Mouse (Mus musculus): ENCODE measurements around the gene Samd4b.

The Samd4b gene

DNA sequence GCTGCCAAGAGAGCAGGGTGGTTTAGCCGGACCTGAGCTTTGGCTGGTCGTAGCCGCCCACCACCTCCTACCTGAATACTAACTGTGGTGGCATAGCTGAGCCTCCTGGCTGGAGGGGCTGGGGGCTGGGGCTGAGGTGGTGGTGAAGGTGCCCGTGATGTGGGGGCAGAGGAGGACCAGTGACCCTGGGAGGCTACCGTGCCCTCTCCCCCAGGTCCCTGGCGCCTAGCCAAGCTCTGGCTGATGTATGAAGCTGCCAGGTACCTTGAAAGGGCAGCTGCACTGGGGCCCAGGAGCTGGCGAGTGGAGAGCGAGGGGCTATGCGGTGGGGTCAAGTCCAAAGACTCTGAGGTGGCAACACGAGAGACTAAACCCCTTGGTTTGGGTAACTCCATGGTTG is 238.1 kb downstream of the Samd4b start:
- DNase-seq (ENCODE audit: low spot score in 2 of 2): no peak

DNA sequence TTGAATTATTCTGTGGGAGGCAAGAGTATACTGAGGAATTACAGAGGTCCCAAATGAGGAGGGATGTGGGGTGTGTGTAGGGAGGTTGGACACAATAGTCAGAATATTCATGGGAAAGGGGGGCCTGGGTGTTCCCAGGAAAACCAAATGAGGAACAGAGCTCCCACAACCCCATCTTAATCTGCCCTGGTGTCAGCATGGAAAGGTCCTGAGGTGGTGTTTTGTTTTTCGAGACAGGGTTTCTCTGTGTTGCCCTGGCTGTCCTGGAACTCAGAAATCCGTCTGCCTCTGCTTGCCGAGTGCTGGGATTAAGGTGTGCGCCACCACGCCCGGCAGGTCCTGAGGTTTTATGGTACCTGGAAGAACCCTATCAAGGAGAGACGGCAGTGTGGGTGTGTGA is 239.5 kb downstream of the Samd4b start:
- no peak for DNase-seq (ENCODE audit: low spot score in 2 of 2)

GRCm38 (mm10) chr7:28357984-28358383 is 240.0 kb downstream of the Samd4b start:
- no peak for DNase-seq (ENCODE audit: low spot score in 2 of 2)

DNA sequence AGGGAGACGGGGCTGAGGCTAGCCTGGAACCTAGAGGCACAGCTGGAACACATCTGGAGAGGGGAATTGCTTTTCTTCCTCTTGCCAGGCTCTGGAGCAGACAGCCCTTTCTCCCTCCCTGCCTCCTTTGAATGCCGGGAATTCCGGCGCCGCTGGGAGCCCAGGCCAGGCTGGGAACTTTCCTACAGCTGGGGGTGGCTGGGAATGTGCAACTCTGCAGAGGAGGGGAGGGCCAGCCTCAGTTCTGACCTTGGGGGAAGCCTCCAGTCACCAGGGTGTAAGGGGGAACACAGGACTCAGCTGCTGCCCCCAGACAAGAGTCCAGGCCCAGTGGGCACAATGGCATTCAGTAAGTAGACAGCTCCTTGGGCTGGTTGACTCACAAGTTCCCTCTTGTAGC is 241.0 kb downstream of the Samd4b start:
- DNase-seq (ENCODE audit: low spot score in 2 of 2): no peak

DNA sequence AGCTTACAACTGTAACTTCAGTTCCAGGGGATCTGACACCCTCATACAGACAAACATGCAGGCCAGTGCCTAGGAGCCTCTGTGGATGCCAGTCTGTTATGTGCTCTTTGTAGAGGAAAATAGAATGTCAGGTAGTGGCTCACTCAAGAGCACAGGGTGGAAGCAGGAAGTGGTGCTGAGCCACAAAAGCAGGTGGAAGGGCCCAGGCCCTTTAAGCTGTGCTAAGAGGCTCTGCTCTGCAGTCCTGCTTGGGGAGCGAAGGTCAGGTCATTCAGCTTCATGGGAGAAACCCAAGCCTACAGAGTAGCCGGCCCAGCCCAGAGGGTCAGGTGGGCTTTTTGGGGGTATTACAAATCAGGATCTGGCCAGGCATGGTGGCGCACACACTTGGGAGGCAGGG is 242.7 kb downstream of the Samd4b start:
- no peak for DNase-seq (ENCODE audit: low spot score in 2 of 2)

GRCm38 (mm10) chr7:28354596-28354995 is 243.3 kb downstream of the Samd4b start:
- no peak for DNase-seq (ENCODE audit: low spot score in 2 of 2)

- no peak for DNase-seq (ENCODE audit: low spot score in 2 of 2)
These were observed 243.8 kb downstream of the Samd4b start for GRCm38 (mm10) chr7:28354113-28354581.

- no peak for DNase-seq (ENCODE audit: low spot score in 2 of 2)
These were observed 244.7 kb downstream of the Samd4b start for GRCm38 (mm10) chr7:28353267-28353666.

DNA sequence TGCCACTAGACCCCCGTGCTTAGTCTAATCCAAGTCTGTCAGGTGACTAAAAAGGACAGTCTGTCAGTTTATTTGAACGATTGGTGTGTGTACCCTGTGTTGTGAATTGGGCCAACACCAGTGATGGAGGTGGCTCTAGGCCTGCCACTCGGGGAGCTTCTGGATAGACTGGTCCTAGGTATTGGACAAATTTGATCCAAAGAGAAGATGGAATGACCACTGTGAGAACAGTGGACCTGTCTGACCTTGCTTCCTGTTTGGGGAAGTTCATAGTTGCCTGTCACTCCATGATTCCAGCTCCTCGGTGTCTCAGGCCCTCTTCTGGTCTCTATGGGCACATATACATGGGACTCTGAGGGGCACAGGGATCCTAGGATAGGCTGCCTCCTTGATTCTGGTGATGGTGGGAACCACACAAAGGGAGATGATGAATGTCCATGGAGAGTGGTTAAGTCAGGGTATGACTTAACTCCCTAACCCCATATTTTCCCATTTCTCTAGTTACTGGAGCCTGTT is 246.2 kb downstream of the Samd4b start:
- no peak for DNase-seq (ENCODE audit: low spot score in 2 of 2)

DNA sequence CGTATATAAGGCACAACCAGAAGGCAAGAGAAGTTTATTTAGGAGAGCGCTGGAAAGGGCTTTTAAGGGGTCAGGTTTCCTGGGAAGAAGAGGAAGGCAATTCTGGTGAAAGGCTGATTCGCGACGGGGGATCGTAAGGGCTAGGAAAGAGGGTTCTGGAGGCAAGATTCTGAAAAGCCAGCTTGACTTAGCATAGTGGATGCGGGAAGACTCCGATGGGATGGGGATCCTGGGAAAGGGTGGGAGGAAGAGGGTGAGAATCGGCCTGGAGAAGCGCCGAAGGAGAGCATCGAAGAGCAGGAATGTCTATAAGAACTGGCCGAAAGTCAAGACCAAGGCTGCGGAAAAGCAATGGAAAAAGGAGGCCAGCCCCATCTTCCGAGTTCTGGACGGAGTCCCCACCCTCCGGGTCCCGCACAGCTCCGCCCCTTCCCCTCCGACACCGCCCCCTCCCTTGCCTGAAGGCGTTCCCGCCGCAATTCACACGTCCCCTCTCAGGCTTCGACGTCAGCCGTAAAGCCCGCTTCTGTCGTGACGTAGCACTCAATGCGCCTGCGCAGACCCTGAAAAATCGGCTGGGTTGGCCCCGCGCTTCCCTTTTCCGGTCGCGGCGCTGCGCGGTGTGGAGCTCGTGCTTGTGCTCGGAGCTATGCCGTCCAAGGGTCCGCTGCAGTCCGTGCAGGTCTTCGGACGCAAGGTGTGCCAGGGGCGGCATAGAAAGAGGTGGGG is 247.6 kb downstream of the Samd4b start, which contains the start of gene Rps16:
Gene Rps16 (plus strand): TSS at position 498 of the 729 bp plus-strand sequence.
- peak; percentile 93 to 96 for DNase-seq (ENCODE audit: low spot score in 2 of 2)
